Mouse (Mus musculus) forebrain, embryonic 10.5 days (tissue): ENCODE results near the gene Bnc2. TPM values are rescaled to one million over a fixed set of nuclear protein-coding genes. Genes with fewer than 3 reads are reported as not detected.

ENCODE experiments used
- DNase-seq: peaks from one replicate; pipeline ENCODE4 v3.0.0-alpha.2; 2017; ENCODE audit warnings: low spot score; ENCODE audit errors: extremely low spot score
- H3K27ac ChIP-seq: fragments of 300-500 bp; sonication (generic); 2 replicates; pipeline ENCODE4 v1.5.1; 2016; ENCODE audit warnings: mild to moderate bottlenecking
- H3K27me3 ChIP-seq: fragments of 300-500 bp; sonication (generic); 2 replicates; pipeline ENCODE4 v1.6.1; 2016; ENCODE audit warnings: mild to moderate bottlenecking; ENCODE audit not compliant: poor library complexity, severe bottlenecking
- H3K36me3 ChIP-seq: fragments of 300-500 bp; sonication (generic); replicated peaks from 2 replicates; pipeline ENCODE4 v1.6.1; 2016; ENCODE audit warnings: mild to moderate bottlenecking, moderate library complexity
- H3K4me1 ChIP-seq: fragments of 300-500 bp; sonication (generic); 2 replicates; pipeline ENCODE4 v1.6.1; 2016
- H3K4me3 ChIP-seq: fragments of 300-500 bp; sonication (generic); 2 replicates; pipeline ENCODE4 v1.5.1; 2016; ENCODE audit warnings: mild to moderate bottlenecking, moderate library complexity
- H3K9me3 ChIP-seq: fragments of 300-500 bp; sonication (generic); 2 replicates; pipeline ENCODE4 v1.6.1; 2016; ENCODE audit warnings: mild to moderate bottlenecking, moderate library complexity
- WGBS: fragments of 180-500 bp; shearing (Covaris S2); methylation state at CpG from one replicate; pipeline ENCODE4 v1.1.7; 2016; 5-methylcytosine and 5-hydroxymethylcytosine counted together
- polyA plus RNA-seq: library from polyadenylated mRNA; unstranded; fragments of >200 nt; fragmentation: Nextera tagmentation; extraction: Ambion mirVana; gene quantifications from 2 replicates; pipeline ENCODE4 v1.2.1, GENCODE M21; 2016

The Bnc2 gene
- polyA plus RNA-seq, 1 experiment from 2014 or later: 4.2 TPM

DNA sequence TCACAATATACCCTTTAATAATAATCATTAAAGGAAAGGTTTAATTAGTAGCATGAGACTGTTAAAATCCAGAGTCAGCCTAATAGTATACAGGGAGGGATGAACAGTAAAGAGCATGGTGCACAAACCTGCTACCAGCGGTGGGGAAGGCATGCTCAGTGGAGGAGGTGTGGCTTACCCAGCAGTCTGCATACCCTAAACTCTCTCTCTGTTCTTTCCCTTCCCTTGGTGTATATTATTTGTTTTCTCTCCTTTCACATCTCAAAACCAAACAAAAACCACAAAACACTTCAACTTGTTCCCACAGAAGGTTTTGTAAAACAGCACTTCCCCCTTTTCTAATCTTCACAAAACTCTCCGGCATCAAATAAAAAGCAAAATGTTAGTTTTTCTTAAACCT, 202.4 kb downstream of the Bnc2 start:
- H3K4me1 ChIP-seq: peaks cover 2% of the 10 kb centered on the region
- H3K4me3 ChIP-seq: no peak overlapping the region
- no peaks in the 10 kb centered on the region for H3K9me3 ChIP-seq
- WGBS: 77% methylated on average over 2 of the region's 2 CpGs
- H3K27ac ChIP-seq: no peak overlapping the region
- H3K36me3 ChIP-seq: no peaks in the 10 kb centered on the region
- DNase-seq: no peak
- no peaks in the 10 kb centered on the region for H3K27me3 ChIP-seq

DNA sequence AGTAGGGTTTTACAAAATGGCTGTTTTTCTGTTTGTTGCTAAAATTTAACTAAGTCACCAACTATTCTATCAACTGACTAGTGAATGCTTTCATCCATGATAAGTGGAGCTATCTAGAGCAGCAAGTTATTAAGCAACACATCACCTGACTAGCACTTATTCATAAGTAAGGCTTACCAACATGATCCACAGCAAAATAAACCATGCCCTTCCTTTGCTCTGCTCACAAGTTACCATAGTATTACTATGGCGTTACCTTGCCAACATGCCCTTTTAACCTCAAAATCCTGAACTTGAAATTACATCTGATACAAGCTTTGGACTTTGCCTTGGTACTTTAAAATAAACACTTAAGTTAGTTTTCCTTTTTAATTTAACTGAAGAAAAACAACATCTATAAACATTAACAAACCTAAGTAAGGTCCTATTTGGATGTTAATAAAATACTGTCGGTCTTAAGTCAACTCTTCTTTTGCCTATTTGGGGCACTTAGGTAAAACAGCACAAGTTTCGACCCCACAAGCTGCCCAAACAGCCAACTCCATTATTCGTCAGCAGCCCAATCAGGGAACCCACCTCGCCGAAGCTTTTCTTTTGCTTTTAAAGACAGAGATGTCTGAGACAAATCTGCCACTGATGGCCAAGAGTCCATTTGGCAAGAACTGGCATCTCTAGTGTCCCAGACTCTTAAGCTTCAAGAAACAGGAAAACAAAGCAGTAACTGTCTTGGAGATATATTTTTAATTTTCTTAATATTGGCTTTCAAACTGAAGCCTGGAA, 204.8 kb downstream of the Bnc2 start:
- no peak for DNase-seq
- Histone ChIP-seq H3K36me3 (no peaks in the 10 kb centered on the region), H3K4me1 (peaks cover 6% of the 10 kb centered on the region), H3K4me3 (no peak overlapping the region), H3K27me3 (no peaks in the 10 kb centered on the region), H3K9me3 (no peaks in the 10 kb centered on the region), H3K27ac (no peak overlapping the region)
- 91% methylated on average over 6 of the region's 6 CpGs for WGBS

DNA sequence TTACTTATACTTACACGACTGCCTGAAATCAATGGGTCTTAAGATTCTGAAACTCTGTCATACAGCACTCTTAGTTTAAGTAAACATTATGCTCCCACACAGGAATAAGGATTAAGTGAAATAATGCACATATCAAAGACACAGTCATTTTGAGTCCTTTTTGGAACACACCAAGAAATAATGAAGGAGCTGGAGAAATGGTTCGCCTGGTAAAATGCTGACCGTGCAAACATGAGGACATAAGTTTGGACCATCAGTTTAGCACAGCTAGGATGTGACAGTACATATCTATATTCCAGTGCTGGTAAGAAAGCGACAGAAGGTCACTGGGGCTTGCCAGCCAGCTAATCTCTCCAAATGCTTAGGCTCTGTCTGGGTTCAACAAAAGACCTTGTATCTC, 205.7 kb downstream of the Bnc2 start:
- no peaks in the 10 kb centered on the region for H3K9me3 ChIP-seq
- no peak for DNase-seq
- H3K27me3 ChIP-seq: no peaks in the 10 kb centered on the region
- H3K4me3 ChIP-seq: no peak overlapping the region
- H3K4me1 ChIP-seq: peaks cover 6% of the 10 kb centered on the region
- WGBS: 87% methylated on average over 4 of the region's 4 CpGs
- no peaks in the 10 kb centered on the region for H3K36me3 ChIP-seq
- no peak overlapping the region for H3K27ac ChIP-seq

DNA sequence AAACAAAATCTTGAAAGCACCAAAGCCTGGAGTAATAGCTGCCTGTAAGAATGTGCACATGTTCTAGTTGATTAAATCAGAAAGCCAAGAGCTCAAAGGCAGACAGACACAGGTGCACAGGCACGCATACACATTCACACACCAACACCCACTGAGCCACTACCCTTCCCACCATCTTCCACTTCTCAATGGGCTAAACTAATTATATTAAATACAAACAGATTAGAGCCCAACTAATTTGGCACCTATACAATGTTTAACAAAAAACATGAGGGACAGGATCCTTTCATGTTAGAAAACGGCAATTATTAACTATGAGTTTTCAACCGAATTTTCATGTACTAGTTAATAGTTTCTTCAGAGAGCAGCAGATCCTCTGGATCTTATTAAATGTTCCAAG, 207.4 kb downstream of the Bnc2 start:
- Histone ChIP-seq H3K27me3 (no peaks in the 10 kb centered on the region), H3K4me3 (no peak overlapping the region), H3K27ac (no peak overlapping the region), H3K4me1 (peaks cover 6% of the 10 kb centered on the region), H3K36me3 (no peaks in the 10 kb centered on the region), H3K9me3 (no peaks in the 10 kb centered on the region)
- DNase-seq: no peak
- WGBS: 58% methylated on average over 3 of the region's 3 CpGs

DNA sequence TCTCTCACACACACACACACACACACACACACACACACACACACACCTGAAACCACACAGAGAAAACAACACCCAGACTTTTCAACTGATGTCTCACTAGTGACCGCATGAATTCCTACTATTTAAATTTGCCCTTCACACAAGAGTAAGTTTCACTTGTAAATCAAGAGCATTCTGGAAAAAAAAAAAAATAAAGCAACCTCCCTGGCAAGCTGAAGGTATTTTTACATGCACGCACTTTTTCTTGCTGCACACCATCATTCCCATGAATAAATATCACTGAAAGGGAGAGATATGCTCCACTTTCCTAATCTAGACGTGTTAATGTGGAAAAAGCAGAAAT, 216.9 kb downstream of the Bnc2 start:
- no peaks in the 10 kb centered on the region for H3K36me3 ChIP-seq
- H3K27me3 ChIP-seq: no peaks in the 10 kb centered on the region
- H3K27ac ChIP-seq: no peak overlapping the region
- H3K4me3 ChIP-seq: no peak overlapping the region
- DNase-seq: no peak
- peaks cover 32% of the 10 kb centered on the region for H3K4me1 ChIP-seq
- 82% methylated on average over 3 of the region's 3 CpGs for WGBS
- H3K9me3 ChIP-seq: no peaks in the 10 kb centered on the region

DNA sequence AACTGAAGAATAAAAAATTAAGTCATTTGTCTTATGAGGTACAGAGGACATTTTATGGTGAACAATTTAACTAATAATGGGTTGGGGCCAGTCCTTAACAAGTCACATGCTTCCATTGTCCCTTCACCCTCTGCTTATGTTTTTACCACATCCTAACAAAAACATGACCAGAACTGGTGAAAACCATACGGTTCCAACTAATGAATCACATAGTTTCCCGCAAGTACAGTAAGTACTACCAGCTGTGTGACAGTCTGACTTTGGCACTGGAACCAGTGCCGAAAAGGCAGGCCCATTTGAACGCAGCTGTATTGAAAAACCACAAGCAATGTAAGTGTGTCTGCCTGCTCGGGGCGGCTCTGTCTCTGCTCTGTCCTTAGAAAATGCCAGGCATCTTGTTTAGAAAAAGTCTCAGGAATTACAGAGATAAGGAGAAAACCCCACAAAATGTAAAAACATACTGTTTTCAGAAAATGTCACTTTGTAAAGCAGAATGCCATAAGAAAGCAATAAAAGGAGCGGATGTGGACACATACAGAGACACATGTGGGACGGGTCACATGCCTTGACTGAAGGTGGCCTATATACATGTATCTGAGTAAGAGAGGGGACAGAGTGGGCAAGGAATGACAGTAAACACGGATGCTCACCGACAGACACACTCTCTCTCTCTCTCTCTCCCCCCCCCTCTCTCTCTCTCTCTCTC, 217.4 kb downstream of the Bnc2 start:
- H3K27ac ChIP-seq: no peak overlapping the region
- no peak for DNase-seq
- no peaks in the 10 kb centered on the region for H3K36me3 ChIP-seq
- 81% methylated on average over 10 of the region's 10 CpGs for WGBS
- H3K27me3 ChIP-seq: no peaks in the 10 kb centered on the region
- H3K4me3 ChIP-seq: no peak overlapping the region
- H3K9me3 ChIP-seq: no peaks in the 10 kb centered on the region
- H3K4me1 ChIP-seq: peaks cover 32% of the 10 kb centered on the region

DNA sequence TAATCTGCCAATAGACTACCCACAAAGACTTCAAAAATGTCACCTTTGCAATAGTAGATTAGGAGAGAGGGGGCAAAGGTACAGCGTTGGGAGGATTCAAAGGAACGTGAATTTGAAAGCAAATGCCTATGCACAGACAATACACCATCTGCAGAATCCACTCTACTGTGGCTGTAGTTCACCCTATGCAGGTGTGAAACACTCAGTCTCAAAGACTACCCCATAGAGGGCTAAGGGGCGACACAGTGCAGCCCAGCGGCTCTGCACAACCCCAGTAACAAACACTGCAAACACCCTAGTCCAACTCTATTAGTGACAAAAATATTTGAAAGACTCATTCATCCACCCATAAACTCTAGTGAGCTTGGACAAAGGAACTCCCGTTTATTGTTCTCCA, 218.2 kb downstream of the Bnc2 start:
- WGBS: 73% methylated on average over 5 of the region's 5 CpGs
- H3K4me1 ChIP-seq: peaks cover 32% of the 10 kb centered on the region
- peak overlapping the region; percentile 25; the same call in 1 of the 2 replicates for H3K27ac ChIP-seq
- no peak overlapping the region for H3K4me3 ChIP-seq
- no peak for DNase-seq
- no peaks in the 10 kb centered on the region for H3K9me3 ChIP-seq
- H3K36me3 ChIP-seq: no peaks in the 10 kb centered on the region
- no peaks in the 10 kb centered on the region for H3K27me3 ChIP-seq

DNA sequence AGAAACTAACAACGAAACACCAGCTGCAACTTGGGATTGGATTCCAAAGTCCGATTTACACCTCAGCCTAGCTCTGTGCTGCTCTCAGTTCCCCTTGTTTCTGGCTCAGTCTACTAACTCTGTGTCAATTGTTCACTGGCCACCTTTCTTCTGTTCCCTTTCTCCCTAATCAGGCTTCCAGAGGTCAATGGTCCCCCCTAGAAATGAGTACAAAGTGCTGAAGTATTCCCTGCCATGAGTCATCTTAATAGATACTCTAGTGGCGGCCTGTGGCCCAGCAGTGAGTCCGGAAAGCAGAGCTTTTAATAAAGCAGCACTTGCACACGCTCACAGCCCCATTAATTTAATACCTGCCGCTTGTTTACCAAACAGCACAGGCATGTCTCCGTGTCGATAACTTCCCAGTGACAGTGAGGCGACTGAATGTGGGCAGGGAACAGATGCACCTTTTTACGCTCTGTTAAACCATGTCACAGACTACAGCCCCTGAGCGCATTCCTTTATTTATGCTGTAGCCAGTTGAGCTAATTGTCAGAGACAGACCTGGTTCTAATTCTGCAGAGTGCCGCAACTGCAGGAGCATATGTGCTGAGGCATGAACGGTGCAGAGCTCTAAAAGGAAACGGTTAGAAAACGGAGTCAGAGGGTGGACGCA, 218.8 kb downstream of the Bnc2 start:
- Histone ChIP-seq H3K27ac (peak overlapping the region; percentile 25; the same call in 1 of the 2 replicates), H3K36me3 (no peaks in the 10 kb centered on the region), H3K27me3 (no peaks in the 10 kb centered on the region), H3K4me1 (peaks cover 32% of the 10 kb centered on the region), H3K4me3 (no peak overlapping the region), H3K9me3 (no peaks in the 10 kb centered on the region)
- DNase-seq: no peak
- WGBS: 62% methylated on average over 16 of the region's 16 CpGs

DNA sequence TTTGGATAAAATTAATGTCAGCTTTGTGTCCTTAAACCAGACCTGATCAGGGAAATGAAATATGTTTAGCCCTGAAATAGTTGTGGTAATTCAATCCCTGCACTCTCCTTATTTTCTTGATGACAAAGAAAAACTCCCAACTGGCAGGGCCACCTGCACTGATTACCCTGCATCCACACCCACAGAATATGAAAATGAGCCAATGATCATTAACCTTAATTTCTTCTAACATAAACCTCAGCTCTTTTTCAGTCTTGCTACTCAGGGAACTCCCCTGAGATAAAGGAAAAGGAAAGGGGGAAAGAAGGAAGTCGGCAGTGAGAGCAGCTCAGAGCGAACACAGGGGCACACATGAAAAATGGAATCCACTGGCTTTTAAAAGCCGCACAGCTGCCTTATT, 220.6 kb downstream of the Bnc2 start:
- no peaks in the 10 kb centered on the region for H3K9me3 ChIP-seq
- H3K27ac ChIP-seq: no peak overlapping the region
- DNase-seq: no peak
- no peaks in the 10 kb centered on the region for H3K27me3 ChIP-seq
- H3K36me3 ChIP-seq: no peaks in the 10 kb centered on the region
- WGBS: 81% methylated on average over 3 of the region's 3 CpGs
- no peak overlapping the region for H3K4me3 ChIP-seq
- H3K4me1 ChIP-seq: peaks cover 32% of the 10 kb centered on the region

DNA sequence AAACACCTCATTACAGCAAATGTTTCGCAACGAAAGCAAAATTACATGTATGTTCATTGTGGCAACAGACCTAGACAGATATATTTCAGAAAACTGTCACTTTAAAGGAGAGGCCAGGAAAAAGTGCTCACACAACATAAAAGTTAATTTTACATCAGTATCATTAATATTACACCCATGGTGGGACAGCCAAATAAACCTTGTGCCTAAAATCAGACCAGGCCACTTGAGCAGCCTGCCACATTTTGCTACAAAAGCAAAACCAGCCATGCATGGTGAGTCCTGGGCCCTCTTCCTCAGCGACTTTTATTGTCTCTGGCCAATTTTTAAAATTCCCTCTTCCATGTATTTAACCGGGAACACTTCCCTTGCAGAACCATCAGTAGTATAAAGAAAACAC, 221.5 kb downstream of the Bnc2 start:
- Histone ChIP-seq H3K27ac (no peak overlapping the region), H3K36me3 (no peaks in the 10 kb centered on the region), H3K9me3 (no peaks in the 10 kb centered on the region), H3K4me1 (peaks cover 32% of the 10 kb centered on the region), H3K4me3 (no peak overlapping the region), H3K27me3 (no peaks in the 10 kb centered on the region)
- WGBS: 83% methylated on average over 4 of the region's 4 CpGs
- no peak for DNase-seq

DNA sequence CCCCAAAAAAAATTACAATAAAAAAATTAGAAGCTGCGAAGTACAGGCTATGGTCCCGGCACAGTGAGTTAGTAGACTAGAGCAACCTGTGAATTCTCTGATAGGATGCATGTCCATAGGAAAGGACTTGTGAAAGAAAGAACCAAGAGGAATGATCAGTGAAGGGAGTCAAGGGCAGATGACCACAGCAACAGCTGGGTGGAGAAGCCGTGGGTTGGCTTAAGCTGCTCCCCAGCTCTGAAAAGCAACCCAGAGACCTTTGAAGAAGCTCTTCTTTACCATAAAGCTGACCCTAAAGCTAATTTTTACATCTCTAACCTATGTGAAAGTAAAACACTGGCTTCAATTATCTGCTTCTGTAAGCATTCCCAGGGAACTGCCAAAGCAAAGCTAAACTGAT, 222.4 kb downstream of the Bnc2 start:
- DNase-seq: no peak
- Histone ChIP-seq H3K27me3 (no peaks in the 10 kb centered on the region), H3K4me1 (peaks cover 31% of the 10 kb centered on the region), H3K27ac (no peak overlapping the region), H3K4me3 (no peak overlapping the region), H3K36me3 (no peaks in the 10 kb centered on the region), H3K9me3 (no peaks in the 10 kb centered on the region)
- 87% methylated on average over 3 of the region's 3 CpGs for whole genome bisulfite sequencing

DNA sequence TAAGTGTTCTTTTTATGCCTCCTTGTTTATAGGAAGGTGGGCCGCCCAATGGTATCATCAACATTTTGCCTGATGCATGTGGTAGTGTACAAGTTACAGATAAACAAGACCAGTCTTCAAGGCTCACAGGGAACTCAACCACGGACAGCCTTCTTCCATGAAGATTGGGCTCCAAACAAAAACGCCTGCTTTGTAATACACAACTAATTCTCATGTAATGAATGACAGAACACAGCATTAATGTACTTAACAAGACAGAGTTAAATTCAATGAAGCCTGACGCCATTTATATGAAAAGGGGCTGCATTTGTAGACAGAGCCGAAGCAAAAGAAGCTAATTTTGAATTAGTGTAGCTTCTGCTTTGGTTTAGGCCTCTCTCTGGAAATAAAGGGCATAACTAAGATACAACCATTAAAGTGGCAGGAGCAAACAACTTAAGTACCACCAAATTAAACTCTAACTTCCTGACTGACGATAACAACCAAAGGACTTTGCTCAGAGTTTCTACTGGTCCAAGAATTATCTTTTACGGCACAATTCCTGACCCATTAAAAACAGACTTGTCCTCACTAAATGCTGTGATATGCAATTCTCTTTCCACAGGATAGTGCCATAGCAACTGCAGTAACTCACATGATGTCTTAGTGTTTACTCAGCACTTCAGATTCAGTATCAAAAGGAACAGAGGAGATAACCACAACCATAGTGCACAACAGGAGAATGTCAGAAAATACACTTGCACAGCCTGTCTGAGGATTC, 225.6 kb downstream of the Bnc2 start:
- no peaks in the 10 kb centered on the region for H3K9me3 ChIP-seq
- DNase-seq: no peak
- 89% methylated on average over 7 of the region's 7 CpGs for WGBS
- H3K27me3 ChIP-seq: no peaks in the 10 kb centered on the region
- no peaks in the 10 kb centered on the region for H3K36me3 ChIP-seq
- peaks cover 9% of the 10 kb centered on the region for H3K4me1 ChIP-seq
- no peak overlapping the region for H3K4me3 ChIP-seq
- no peak overlapping the region for H3K27ac ChIP-seq
